Mouse (Mus musculus) Patski (cell line): ENCODE results near the gene Fam24a. TPM values are rescaled to one million over a fixed set of nuclear protein-coding genes. Genes with fewer than 3 reads are reported as not detected.

Experiments
- ATAC-seq: fragments of 100-300 bp; one replicate; pipeline ENCODE4 v1.8.0; 2021
- CTCF ChIA-PET: fragments of 350-600 bp; sonication (Branson Sonifier 250); formaldehyde crosslinking; loops from one replicate; lab custom pipeline; 2022; ENCODE audit warnings: inconsistent platforms; lab: Charles Lee
- POLR2A ChIA-PET: fragments of 350-600 bp; sonication (Branson Sonifier 250); formaldehyde crosslinking; loops from one replicate; lab custom pipeline; 2022; ENCODE audit warnings: antibody characterized with exemption, inconsistent platforms; lab: Charles Lee
- DNase-seq: peaks from one replicate; pipeline ENCODE4 v3.0.0-alpha.2; 2011; ENCODE audit warnings: low read depth, low spot score
- H3K27me3 ChIP-seq: fragments of 371-371 bp; one replicate; pipeline ENCODE4 v1.5.1; 2021
- CTCF ChIP-seq: fragments of 100-300 bp; IDR thresholded peaks from one replicate; pipeline ENCODE4 v1.5.1; 2021
- in situ Hi-C: fragments of 300-500 bp; cut with MboI; formaldehyde crosslinking; loops from 3 replicates; pipeline ENCODE4 v1.11.1; 2018; ENCODE audit warnings: low pct_unique_long_range_greater_than_20kb, mixed read lengths
- polyA plus RNA-seq: library from polyadenylated mRNA; unstranded; gene quantifications from one replicate; pipeline ENCODE4 v1.2.3, GENCODE M21; 2021

Gene Fam24a
- polyA plus RNA-seq, 1 experiment from 2014 or later = not detected

- CTCF ChIA-PET = interaction anchor here (0.9 to 1.4 kb wide), 2 partner anchors 10 to 15 kb away, joined by 4 read pairs; no protein-coding TSS in a partner anchor
- DNase-seq (no peak), ATAC-seq (no peak)
- no peak for TF ChIP-seq CTCF
- in situ Hi-C loops = loop anchor here (25.0 kb wide), 1 partner anchor 1760 kb away; no protein-coding TSS in a partner anchor
- no peaks in the 10 kb centered on the region for H3K27me3 ChIP-seq
- POLR2A ChIA-PET = interaction anchor here (1.2 to 1.3 kb wide), 3 partner anchors 9 to 38 kb away, joined by 4 to 5 read pairs (median 4); partner anchors contain the start of genes 2310057M21Rik and Ikzf5
Observed at GRCm38 (mm10) chr7:131371880-131372651, 38.4 kb downstream of the Fam24a start.

Other genes with a start within 250 kb of the Fam24a start
- gene 4933402N03Rik, start 187.6 kb upstream of the Fam24a start, polyA plus RNA-seq = not detected
- 0.04 TPM for gene 5430419D17Rik, start 159.5 kb upstream of the Fam24a start, polyA plus RNA-seq
- gene Cuzd1, start 11.6 kb upstream of the Fam24a start, polyA plus RNA-seq = not detected
- 0.37 TPM for gene Fam24b, start 4.3 kb upstream of the Fam24a start, polyA plus RNA-seq
- 13.7 TPM for gene 2310057M21Rik, start 28.9 kb downstream of the Fam24a start, polyA plus RNA-seq
- 53.4 TPM for gene Pstk, start 37.3 kb downstream of the Fam24a start, polyA plus RNA-seq
- gene Ikzf5, start 76.7 kb downstream of the Fam24a start, polyA plus RNA-seq = 13.5 TPM
- 119 TPM for gene Acadsb, start 76.7 kb downstream of the Fam24a start, polyA plus RNA-seq
- gene Hmx3, start 209.0 kb downstream of the Fam24a start, polyA plus RNA-seq = 0.06 TPM
- gene Hmx2, start 214.9 kb downstream of the Fam24a start, polyA plus RNA-seq = 0.53 TPM
- 137 TPM for gene Bub3, start 226.4 kb downstream of the Fam24a start, polyA plus RNA-seq